Mouse (Mus musculus) testis, adult 2 months (tissue): ENCODE results near the gene Abhd11.

ENCODE experiments used
- CTCF ChIP-seq: fragments of 200-500 bp; IDR thresholded peaks from 2 replicates; pipeline ENCODE4 v1.5.1; 2012; ENCODE audit warnings: low read depth, mild to moderate bottlenecking, inconsistent platforms, low read length, moderate library complexity; ENCODE audit not compliant: control insufficient read depth, insufficient read depth, insufficient replicate concordance
- POLR2A ChIP-seq: fragments of 200-500 bp; IDR thresholded peaks from 2 replicates; pipeline ENCODE4 v1.6.1; 2012; ENCODE audit warnings: low read depth, mild to moderate bottlenecking, inconsistent platforms, low read length, moderate library complexity; ENCODE audit not compliant: control insufficient read depth

DNA sequence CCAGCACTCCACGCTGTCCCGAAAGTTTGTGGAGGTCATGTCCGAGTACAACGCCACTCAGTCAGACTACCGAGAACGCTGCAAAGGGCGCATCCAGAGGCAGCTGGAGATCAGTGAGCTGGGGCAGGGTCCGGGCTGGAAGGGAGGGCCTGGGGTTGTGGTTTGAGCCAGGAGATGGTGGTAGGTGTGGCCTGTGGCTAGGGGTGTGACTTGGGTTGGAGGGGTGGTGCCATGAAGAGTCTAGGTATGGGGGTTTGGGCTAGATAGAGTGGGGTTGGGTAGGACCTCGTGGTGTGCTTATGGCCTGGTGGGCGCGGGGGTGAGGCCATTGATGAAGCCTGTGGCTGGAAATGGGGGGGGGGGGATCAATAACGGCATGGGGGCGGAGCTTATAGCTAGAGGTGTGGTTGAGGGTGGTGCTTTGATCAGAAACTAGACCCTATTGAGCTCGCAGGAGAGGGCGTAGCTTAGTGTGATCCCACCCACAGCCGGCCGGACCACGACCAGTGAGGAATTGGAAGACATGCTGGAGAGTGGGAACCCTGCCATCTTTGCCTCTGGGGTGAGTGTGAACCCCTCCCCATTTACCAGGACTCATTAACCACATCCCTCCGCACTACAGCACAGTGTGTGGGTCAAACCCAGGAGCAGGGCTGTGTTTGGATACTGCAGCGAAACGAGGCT lies 33.3 kb downstream of the Abhd11 start:
- TF ChIP-seq POLR2A = 0 out of 2 replicates have a peak, but pooled peaks have one; percentile 44
- no peak for TF ChIP-seq CTCF
